Mouse (Mus musculus) adipose tissue, adult 10 weeks (tissue): ENCODE results near the gene Flg2. TPM values are rescaled to one million over a fixed set of nuclear protein-coding genes. Genes with fewer than 3 reads are reported as not detected.

Source experiments
- polyA plus RNA-seq: library from polyadenylated mRNA; stranded (reverse); fragments of 350-450 nt; fragmentation: Illumina TruSeq; extraction: RNeasy Lipid Tissue Mini Kit (QIAGEN cat#74804); gene quantifications from one replicate; pipeline ENCODE4 v1.2.3, GENCODE M21; 2014; ENCODE audit warnings: low read depth, low replicate concordance

The Flg2 gene
- polyA plus RNA-seq, result not detected

DNA sequence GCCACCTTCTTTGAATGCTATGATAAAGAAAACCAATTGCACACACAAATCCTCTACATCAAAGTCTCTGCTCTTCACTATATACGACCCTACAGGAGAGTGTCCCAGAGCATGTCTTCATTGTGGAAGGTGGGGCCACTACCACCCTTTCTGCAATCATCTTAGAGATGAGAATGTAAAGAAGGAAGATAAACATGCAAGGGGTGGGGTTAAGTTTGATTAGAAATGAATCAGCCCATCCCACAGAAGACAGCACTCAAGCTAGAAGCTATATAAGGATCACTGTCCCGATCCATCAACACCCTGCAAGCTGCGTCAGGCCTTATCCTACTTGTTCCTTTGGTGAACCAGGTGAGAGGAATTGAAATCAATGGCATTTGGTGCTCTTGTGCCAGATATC lies at the start of gene Flg2:
Gene Flg2, plus strand, starts transcription at position 301 of the 400 bp plus-strand sequence.

Other genes starting within 250 kb of the Flg2 start
- gene Lce3d, start 239.9 kb upstream of the Flg2 start, polyA plus RNA-seq, result not detected
- gene Lce3e, start 230.2 kb upstream of the Flg2 start, polyA plus RNA-seq, result not detected
- not detected for gene Lce3f, start 205.1 kb upstream of the Flg2 start, polyA plus RNA-seq
- not detected for gene Crct1, start 181.6 kb upstream of the Flg2 start, polyA plus RNA-seq
- gene Lce1m, start 178.2 kb upstream of the Flg2 start, polyA plus RNA-seq, result not detected
- not detected for gene Gm4858, start 128.5 kb upstream of the Flg2 start, polyA plus RNA-seq
- not detected for gene Crnn, start 52.5 kb upstream of the Flg2 start, polyA plus RNA-seq
- not detected for gene Flg, start 76.2 kb downstream of the Flg2 start, polyA plus RNA-seq
- not detected for gene Hrnr, start 122.5 kb downstream of the Flg2 start, polyA plus RNA-seq
- not detected for gene Rptn, start 196.4 kb downstream of the Flg2 start, polyA plus RNA-seq
- gene Tchh, start 245.1 kb downstream of the Flg2 start, polyA plus RNA-seq, result 6.8 TPM